Mouse (Mus musculus) limb, embryonic 12.5 days (tissue): ENCODE data around the gene Cog7. TPM values are rescaled to one million over a fixed set of nuclear protein-coding genes. Genes with fewer than 3 reads are reported as not detected.

Experiments
- ATAC-seq: fragments of 200-750 bp; cut with Nextera tagmentation; 2 replicates; pipeline ENCODE4 v1.8.0; 2017; ENCODE audit warnings: low read depth, moderate TSS enrichment; ENCODE audit not compliant: insufficient number of reproducible peaks, insufficient read depth, low FRiP score, low TSS enrichment
- H3K27ac ChIP-seq: fragments of 300-500 bp; sonication (generic); 2 replicates; pipeline ENCODE4 v1.5.1; 2016; ENCODE audit warnings: mild to moderate bottlenecking, moderate library complexity
- H3K27me3 ChIP-seq: fragments of 300-500 bp; sonication (generic); 2 replicates; pipeline ENCODE4 v1.6.1; 2016; ENCODE audit warnings: mild to moderate bottlenecking, moderate library complexity
- H3K36me3 ChIP-seq: fragments of 300-500 bp; sonication (generic); 2 replicates; pipeline ENCODE4 v1.6.1; 2016; ENCODE audit warnings: mild to moderate bottlenecking, moderate library complexity
- H3K4me1 ChIP-seq: fragments of 300-500 bp; sonication (generic); replicated peaks from 2 replicates; pipeline ENCODE4 v1.6.1; 2016
- H3K4me2 ChIP-seq: fragments of 300-500 bp; sonication (generic); 2 replicates; pipeline ENCODE4 v1.6.1; 2016; ENCODE audit warnings: mild to moderate bottlenecking, moderate library complexity
- H3K4me3 ChIP-seq: fragments of 300-500 bp; sonication (generic); replicated peaks from 2 replicates; pipeline ENCODE4 v1.5.1; 2016; ENCODE audit warnings: mild to moderate bottlenecking
- H3K9ac ChIP-seq: fragments of 300-500 bp; sonication (generic); replicated peaks from 2 replicates; pipeline ENCODE4 v1.6.1; 2016; ENCODE audit warnings: mild to moderate bottlenecking, moderate library complexity
- H3K9me3 ChIP-seq: fragments of 300-500 bp; sonication (generic); 2 replicates; pipeline ENCODE4 v1.6.1; 2016; ENCODE audit warnings: mild to moderate bottlenecking, moderate library complexity
- WGBS: fragments of 180-500 bp; shearing (Covaris S2); methylation state at CpG from one replicate; pipeline ENCODE4 v1.1.7; 2016; 5-methylcytosine and 5-hydroxymethylcytosine counted together
- polyA plus RNA-seq: library from polyadenylated mRNA; unstranded; fragments of >200 nt; fragmentation: Nextera tagmentation; extraction: Ambion mirVana; gene quantifications from 2 replicates; pipeline ENCODE4 v1.2.1, GENCODE M21; 2016

Gene Cog7
- polyA plus RNA-seq, 1 experiment from 2014 or later = 25.2 TPM

DNA sequence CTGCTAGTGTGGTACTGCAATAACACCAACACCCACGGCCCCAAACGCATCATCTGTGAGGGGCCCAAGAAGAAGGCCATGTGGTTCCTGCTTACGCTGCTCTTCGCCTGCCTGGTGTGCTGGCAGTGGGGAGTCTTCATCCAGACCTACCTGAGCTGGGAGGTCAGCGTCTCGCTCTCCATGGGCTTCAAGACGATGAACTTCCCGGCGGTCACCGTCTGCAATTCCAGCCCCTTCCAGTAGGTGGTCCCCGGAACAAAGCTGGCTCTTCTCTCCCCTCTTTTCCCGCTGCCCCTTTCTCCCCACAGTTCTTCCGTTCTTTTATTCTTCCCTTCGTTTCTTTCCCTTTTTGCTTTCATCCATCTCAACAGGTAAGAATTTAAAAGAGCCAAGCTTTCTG lies 82.2 kb downstream of the Cog7 start:
- no peaks in the 10 kb centered on the region for H3K4me1 ChIP-seq
- H3K4me3 ChIP-seq = 0 out of 2 replicates have a peak overlapping the region, but pooled peaks have one; percentile 3
- H3K9me3 ChIP-seq = no peaks in the 10 kb centered on the region
- H3K27ac ChIP-seq = no peak overlapping the region
- H3K36me3 ChIP-seq = no peaks in the 10 kb centered on the region
- 12% methylated on average over 14 of the region's 14 CpGs for WGBS
- H3K4me2 ChIP-seq = peak overlapping the region; percentile 42
- H3K9ac ChIP-seq = no peak overlapping the region
- H3K27me3 ChIP-seq = 0 out of 2 replicates have a peak, but pooled peaks cover 6% of the 10 kb centered on the region
- ATAC-seq = no peak

DNA sequence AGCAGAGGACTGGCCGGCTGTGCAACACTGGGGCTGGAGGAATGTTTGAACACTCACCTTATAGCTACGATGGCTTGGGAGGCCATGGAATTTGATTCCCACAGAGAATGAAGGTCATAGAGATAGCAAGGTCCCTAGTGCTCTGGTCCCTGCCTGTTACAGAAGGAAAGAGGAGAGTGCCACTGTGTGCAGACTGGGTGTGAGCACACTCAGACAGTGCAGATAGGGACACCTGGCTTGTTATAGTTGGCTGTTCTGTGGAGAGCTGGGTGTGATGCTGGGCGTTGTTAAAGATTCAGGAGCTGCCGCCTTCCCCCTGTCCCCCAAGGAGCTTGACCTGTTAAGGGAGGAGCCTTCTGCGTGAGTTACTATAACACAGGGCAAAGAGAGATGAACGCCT lies 84.8 kb downstream of the Cog7 start:
- H3K9me3 ChIP-seq = peaks cover 2% of the 10 kb centered on the region; the same call in 1 of the 2 replicates
- no peak overlapping the region for H3K9ac ChIP-seq
- H3K4me1 ChIP-seq = no peaks in the 10 kb centered on the region
- no peak overlapping the region for H3K4me3 ChIP-seq
- H3K27me3 ChIP-seq = 0 out of 2 replicates have a peak, but pooled peaks cover 6% of the 10 kb centered on the region
- no peak for ATAC-seq
- no peaks in the 10 kb centered on the region for H3K36me3 ChIP-seq
- 66% methylated on average over 6 of the region's 6 CpGs for WGBS
- H3K4me2 ChIP-seq = no peak overlapping the region
- no peak overlapping the region for H3K27ac ChIP-seq

GRCm38 (mm10) chr7:121890636-121891360 lies 90.7 kb downstream of the Cog7 start:
- Histone ChIP-seq H3K4me2 (no peak overlapping the region), H3K36me3 (no peaks in the 10 kb centered on the region), H3K4me3 (no peak overlapping the region), H3K9ac (no peak overlapping the region), H3K9me3 (peaks cover 4% of the 10 kb centered on the region; the same call in 1 of the 2 replicates), H3K27me3 (no peaks in the 10 kb centered on the region), H3K4me1 (no peaks in the 10 kb centered on the region), H3K27ac (no peak overlapping the region)
- 84% methylated on average over 13 of the region's 13 CpGs for WGBS
- ATAC-seq = no peak

DNA sequence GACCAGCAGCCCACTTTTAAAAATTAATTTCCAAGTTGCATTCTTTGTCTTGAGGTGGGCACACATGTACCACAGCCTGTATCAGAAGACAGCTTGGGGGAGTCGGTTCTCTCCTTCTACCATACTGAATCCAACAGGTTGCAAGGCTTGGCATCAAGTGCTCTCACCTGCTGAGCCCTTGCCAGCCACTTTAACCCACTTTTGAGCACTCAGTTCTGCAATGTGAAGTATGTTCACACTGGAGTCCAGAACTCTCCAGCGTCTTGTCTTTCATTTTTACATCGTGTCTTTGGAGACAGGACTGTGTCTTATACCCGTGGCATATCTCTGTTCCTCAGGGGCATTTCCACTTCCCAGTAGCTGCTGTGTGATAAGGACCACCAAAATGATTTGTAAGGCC lies 101.3 kb downstream of the Cog7 start:
- Histone ChIP-seq H3K27ac (no peak overlapping the region), H3K27me3 (no peaks in the 10 kb centered on the region), H3K4me1 (no peaks in the 10 kb centered on the region), H3K36me3 (no peaks in the 10 kb centered on the region), H3K4me3 (no peak overlapping the region), H3K9ac (no peak overlapping the region), H3K9me3 (no peaks in the 10 kb centered on the region), H3K4me2 (no peak overlapping the region)
- no peak for ATAC-seq
- 87% methylated on average over 4 of the region's 4 CpGs for WGBS

- Histone ChIP-seq H3K27ac (no peak overlapping the region), H3K4me2 (no peak overlapping the region), H3K4me3 (no peak overlapping the region), H3K9ac (no peak overlapping the region), H3K36me3 (no peaks in the 10 kb centered on the region), H3K9me3 (no peaks in the 10 kb centered on the region), H3K4me1 (peaks cover 8% of the 10 kb centered on the region), H3K27me3 (no peaks in the 10 kb centered on the region)
- 85% methylated on average over 7 of the region's 7 CpGs for WGBS
- no peak for ATAC-seq
These were observed 106.7 kb downstream of the Cog7 start for GRCm38 (mm10) chr7:121874784-121875183.

- Histone ChIP-seq H3K9ac (no peak overlapping the region), H3K4me2 (no peak overlapping the region), H3K27ac (no peak overlapping the region), H3K4me3 (no peak overlapping the region), H3K4me1 (peaks cover 8% of the 10 kb centered on the region), H3K27me3 (no peaks in the 10 kb centered on the region), H3K36me3 (no peaks in the 10 kb centered on the region), H3K9me3 (no peaks in the 10 kb centered on the region)
- no peak for ATAC-seq
- WGBS = 37% methylated on average over 3 of the region's 3 CpGs
These were observed 107.5 kb downstream of the Cog7 start for GRCm38 (mm10) chr7:121873998-121874397.

- 71% methylated on average over 3 of the region's 3 CpGs for WGBS
- Histone ChIP-seq H3K9me3 (no peaks in the 10 kb centered on the region), H3K4me3 (no peak overlapping the region), H3K4me1 (peaks cover 8% of the 10 kb centered on the region), H3K36me3 (no peaks in the 10 kb centered on the region), H3K27ac (no peak overlapping the region), H3K9ac (no peak overlapping the region), H3K4me2 (no peak overlapping the region), H3K27me3 (peaks cover 13% of the 10 kb centered on the region)
- no peak for ATAC-seq
These were observed 109.9 kb downstream of the Cog7 start for GRCm38 (mm10) chr7:121871631-121872030.

DNA sequence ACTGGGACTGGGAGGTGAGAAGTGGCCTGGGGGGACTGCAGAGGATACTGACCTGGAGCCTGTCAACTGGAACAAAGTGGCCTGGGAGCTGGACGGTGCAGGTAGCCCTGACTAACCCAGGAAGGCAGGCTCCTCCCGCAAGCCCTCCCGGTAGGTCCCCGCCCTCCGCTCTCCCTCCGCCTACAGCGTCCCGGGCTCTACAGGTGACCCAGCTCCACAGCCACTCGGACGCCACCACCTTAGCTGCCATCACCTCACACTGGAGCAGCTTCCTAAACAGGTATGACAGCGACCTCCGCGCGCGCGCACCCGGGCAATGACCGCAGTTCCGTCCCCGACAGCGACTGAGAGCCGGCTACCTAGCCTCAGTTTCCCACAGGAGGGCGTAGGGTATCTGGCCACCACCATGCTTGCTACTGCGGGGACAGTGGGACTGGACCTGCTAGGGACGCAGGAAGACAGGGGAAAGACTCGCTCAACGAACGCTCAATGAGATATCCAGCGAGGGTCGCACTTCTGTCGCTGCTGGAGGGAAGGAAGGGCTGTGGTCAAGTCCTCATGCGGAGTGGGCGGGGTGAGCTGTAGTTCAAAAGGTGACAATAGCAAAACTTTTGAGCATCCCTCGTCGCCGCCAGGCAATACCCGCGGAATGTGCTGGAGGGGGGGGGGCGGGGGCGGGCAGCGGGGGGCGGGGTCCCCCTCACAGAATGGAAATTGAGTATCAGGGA lies 116.5 kb downstream of the Cog7 start, which contains the start of gene Scnn1b:
TSS of gene Scnn1b (plus strand) at position 181 of the 728 bp plus-strand sequence.
- ATAC-seq = no peak
- Histone ChIP-seq H3K27ac (no peak within 1 kb of the TSS), H3K4me3 (peak within 1 kb of the TSS; percentile 35), H3K4me2 (peak within 1 kb of the TSS; percentile 61), H3K9ac (no peak within 1 kb of the TSS), H3K4me1 (no peaks in the 10 kb centered on the region), H3K9me3 (no peaks in the 10 kb centered on the region), H3K27me3 (peaks cover 59% of the 10 kb centered on the region), H3K36me3 (no peaks in the 10 kb centered on the region)
- 4% methylated on average over 40 of the region's 42 CpGs for WGBS

GRCm38 (mm10) chr7:121858939-121859338 lies 122.6 kb downstream of the Cog7 start:
- ATAC-seq = no peak
- no peak overlapping the region for H3K9ac ChIP-seq
- H3K27me3 ChIP-seq = peaks cover 19% of the 10 kb centered on the region
- H3K9me3 ChIP-seq = no peaks in the 10 kb centered on the region
- no peak overlapping the region for H3K4me3 ChIP-seq
- no peaks in the 10 kb centered on the region for H3K36me3 ChIP-seq
- WGBS = 81% methylated on average over 8 of the region's 8 CpGs
- H3K4me2 ChIP-seq = no peak overlapping the region
- H3K4me1 ChIP-seq = no peaks in the 10 kb centered on the region
- H3K27ac ChIP-seq = no peak overlapping the region

GRCm38 (mm10) chr7:121857177-121857884 lies 124.2 kb downstream of the Cog7 start:
- Histone ChIP-seq H3K4me1 (no peaks in the 10 kb centered on the region), H3K4me2 (no peak overlapping the region), H3K27ac (no peak overlapping the region), H3K9ac (no peak overlapping the region), H3K36me3 (no peaks in the 10 kb centered on the region), H3K9me3 (no peaks in the 10 kb centered on the region), H3K4me3 (no peak overlapping the region), H3K27me3 (peaks cover 4% of the 10 kb centered on the region; the same call in 1 of the 2 replicates)
- WGBS = 92% methylated on average over 11 of the region's 11 CpGs
- ATAC-seq = no peak

- no peaks in the 10 kb centered on the region for H3K9me3 ChIP-seq
- no peak for ATAC-seq
These were observed 132.9 kb downstream of the Cog7 start for GRCm38 (mm10) chr7:121848537-121849168.

More at GRCm38 (mm10) chr7:121848537-121849168, 132.9 kb downstream of the Cog7 start:
- no peak overlapping the region for H3K9ac ChIP-seq
- H3K36me3 ChIP-seq = no peaks in the 10 kb centered on the region
- no peak overlapping the region for H3K4me3 ChIP-seq
- H3K4me1 ChIP-seq = no peaks in the 10 kb centered on the region
- no peak overlapping the region for H3K4me2 ChIP-seq
- 81% methylated on average over 8 of the region's 9 CpGs for WGBS
- H3K27me3 ChIP-seq = no peaks in the 10 kb centered on the region
- H3K27ac ChIP-seq = no peak overlapping the region
